Mouse (Mus musculus) neural tube, embryonic 13.5 days (tissue): ENCODE results near the gene Usp39. TPM values are rescaled to one million over a fixed set of nuclear protein-coding genes. Genes with fewer than 3 reads are reported as not detected.
A peak's percentile ranks its signal among the peaks of the same experiment; 100 is the strongest.

Source experiments
- ATAC-seq: fragments of 200-750 bp; cut with Nextera tagmentation; 2 replicates; pipeline ENCODE4 v1.8.0; 2017; ENCODE audit warnings: low read depth, mild to moderate bottlenecking, moderate TSS enrichment, moderate library complexity
- H3K27ac ChIP-seq: fragments of 300-500 bp; sonication (generic); replicated peaks from 2 replicates; pipeline ENCODE4 v1.5.1; 2015; ENCODE audit warnings: moderate library complexity, mild to moderate bottlenecking, inconsistent platforms
- H3K27me3 ChIP-seq: fragments of 300-500 bp; sonication (generic); 2 replicates; pipeline ENCODE4 v1.6.1; 2015; ENCODE audit warnings: mild to moderate bottlenecking, inconsistent platforms
- H3K36me3 ChIP-seq: fragments of 300-500 bp; sonication (generic); 2 replicates; pipeline ENCODE4 v1.6.1; 2015; ENCODE audit warnings: mild to moderate bottlenecking, inconsistent platforms
- H3K4me1 ChIP-seq: fragments of 300-500 bp; sonication (generic); replicated peaks from 2 replicates; pipeline ENCODE4 v1.6.1; 2015; ENCODE audit warnings: inconsistent platforms
- H3K4me2 ChIP-seq: fragments of 300-500 bp; sonication (generic); 2 replicates; pipeline ENCODE4 v1.6.1; 2015; ENCODE audit warnings: inconsistent platforms, mild to moderate bottlenecking, moderate library complexity
- H3K4me3 ChIP-seq: fragments of 300-500 bp; sonication (generic); 2 replicates; pipeline ENCODE4 v1.5.1; 2015; ENCODE audit warnings: mild to moderate bottlenecking, inconsistent platforms
- H3K9ac ChIP-seq: fragments of 300-500 bp; sonication (generic); 2 replicates; pipeline ENCODE4 v1.6.1; 2015; ENCODE audit warnings: moderate library complexity, mild to moderate bottlenecking, inconsistent platforms
- H3K9me3 ChIP-seq: fragments of 300-500 bp; sonication (generic); 2 replicates; pipeline ENCODE4 v1.6.1; 2016; ENCODE audit warnings: inconsistent platforms
- WGBS: fragments of 180-500 bp; shearing (Covaris S2); methylation state at CpG from one replicate; pipeline ENCODE4 v1.1.7; 2015; 5-methylcytosine and 5-hydroxymethylcytosine counted together
- polyA plus RNA-seq: library from polyadenylated mRNA; unstranded; fragments of >200 nt; fragmentation: Nextera tagmentation; extraction: Ambion mirVana; gene quantifications from 2 replicates; pipeline ENCODE4 v1.2.1, GENCODE M21; 2015

Usp39 gene
- polyA plus RNA-seq, 1 experiment from 2014 or later, result 47.2 TPM

GRCm38 (mm10) chr6:72383142-72383820 is 38.3 kb upstream of the Usp39 start:
- H3K4me1 ChIP-seq, result peaks cover 9% of the 10 kb centered on the region
- no peak overlapping the region for H3K4me2 ChIP-seq
- no peaks in the 10 kb centered on the region for H3K36me3 ChIP-seq
- H3K27me3 ChIP-seq, result peaks cover 37% of the 10 kb centered on the region
- no peak overlapping the region for H3K4me3 ChIP-seq
- no peak overlapping the region for H3K9ac ChIP-seq
- no peaks in the 10 kb centered on the region for H3K9me3 ChIP-seq
- WGBS, result 81% methylated on average over 6 of the region's 6 CpGs
- no peak overlapping the region for H3K27ac ChIP-seq
- no peak for ATAC-seq

- no peak overlapping the region for H3K27ac ChIP-seq
- H3K9me3 ChIP-seq, result no peaks in the 10 kb centered on the region
- peaks cover 9% of the 10 kb centered on the region for H3K4me1 ChIP-seq
- no peak overlapping the region for H3K9ac ChIP-seq
- H3K36me3 ChIP-seq, result no peaks in the 10 kb centered on the region
- no peak overlapping the region for H3K4me3 ChIP-seq
- H3K4me2 ChIP-seq, result no peak overlapping the region
- no peak for ATAC-seq
- H3K27me3 ChIP-seq, result peaks cover 37% of the 10 kb centered on the region
- WGBS, result 83% methylated on average over 6 of the region's 6 CpGs
These were observed 37.5 kb upstream of the Usp39 start for GRCm38 (mm10) chr6:72382494-72382893.

GRCm38 (mm10) chr6:72380131-72380770 is 35.3 kb upstream of the Usp39 start, which contains the start of gene Vamp5:
Gene Vamp5, minus strand, starts transcription at chr6:72380468.
- Histone ChIP-seq H3K9me3 (no peaks in the 10 kb centered on the region), H3K27me3 (peaks cover 37% of the 10 kb centered on the region), H3K4me3 (peak within 1 kb of the TSS; percentile 43), H3K9ac (peak within 1 kb of the TSS; percentile 66), H3K4me1 (peaks cover 9% of the 10 kb centered on the region), H3K27ac (peak within 1 kb of the TSS; percentile 49; the same call in 1 of the 2 replicates), H3K36me3 (no peaks in the 10 kb centered on the region), H3K4me2 (peak within 1 kb of the TSS; percentile 61)
- 2% methylated on average over 48 of the region's 49 CpGs for WGBS
- peak; percentile 59; the same call in 1 of the 2 replicates for ATAC-seq

- Histone ChIP-seq H3K9ac (peak overlapping the region; percentile 66; the same call in 1 of the 2 replicates), H3K9me3 (no peaks in the 10 kb centered on the region), H3K27me3 (peaks cover 37% of the 10 kb centered on the region), H3K27ac (peak overlapping the region; percentile 49; the same call in 1 of the 2 replicates), H3K36me3 (no peaks in the 10 kb centered on the region), H3K4me1 (peaks cover 9% of the 10 kb centered on the region), H3K4me3 (peak overlapping the region; percentile 43), H3K4me2 (peak overlapping the region; percentile 61)
- WGBS, result 53% methylated on average over 7 of the region's 7 CpGs
- ATAC-seq, result no peak
These were observed 34.6 kb upstream of the Usp39 start for GRCm38 (mm10) chr6:72379377-72380130.

- no peak overlapping the region for H3K9ac ChIP-seq
- WGBS, result 87% methylated on average over 8 of the region's 8 CpGs
- no peak overlapping the region for H3K4me3 ChIP-seq
- H3K36me3 ChIP-seq, result no peaks in the 10 kb centered on the region
- H3K27me3 ChIP-seq, result peaks cover 37% of the 10 kb centered on the region
- H3K27ac ChIP-seq, result no peak overlapping the region
- H3K9me3 ChIP-seq, result no peaks in the 10 kb centered on the region
- ATAC-seq, result no peak
- peaks cover 9% of the 10 kb centered on the region for H3K4me1 ChIP-seq
- H3K4me2 ChIP-seq, result peak overlapping the region; percentile 61
These were observed 33.7 kb upstream of the Usp39 start for GRCm38 (mm10) chr6:72378510-72379234.

GRCm38 (mm10) chr6:72374820-72375563 is 30.0 kb upstream of the Usp39 start:
- H3K4me1 ChIP-seq, result peaks cover 12% of the 10 kb centered on the region
- no peaks in the 10 kb centered on the region for H3K9me3 ChIP-seq
- no peak overlapping the region for H3K9ac ChIP-seq
- H3K4me2 ChIP-seq, result no peak overlapping the region
- no peak overlapping the region for H3K27ac ChIP-seq
- no peak for ATAC-seq
- 81% methylated on average over 15 of the region's 15 CpGs for WGBS
- no peaks in the 10 kb centered on the region for H3K36me3 ChIP-seq
- no peak overlapping the region for H3K4me3 ChIP-seq
- peaks cover 16% of the 10 kb centered on the region for H3K27me3 ChIP-seq

GRCm38 (mm10) chr6:72374206-72374605 is 29.2 kb upstream of the Usp39 start:
- Histone ChIP-seq H3K27ac (no peak overlapping the region), H3K27me3 (peaks cover 8% of the 10 kb centered on the region), H3K36me3 (no peaks in the 10 kb centered on the region), H3K4me3 (no peak overlapping the region), H3K4me2 (no peak overlapping the region), H3K9ac (no peak overlapping the region), H3K4me1 (peaks cover 9% of the 10 kb centered on the region; the same call in 1 of the 2 replicates), H3K9me3 (no peaks in the 10 kb centered on the region)
- ATAC-seq, result no peak
- WGBS, result 74% methylated on average over 7 of the region's 7 CpGs

GRCm38 (mm10) chr6:72373184-72373583 is 28.2 kb upstream of the Usp39 start:
- Histone ChIP-seq H3K4me2 (no peak overlapping the region), H3K4me1 (peaks cover 9% of the 10 kb centered on the region; the same call in 1 of the 2 replicates), H3K4me3 (no peak overlapping the region), H3K36me3 (no peaks in the 10 kb centered on the region), H3K27ac (no peak overlapping the region), H3K9ac (no peak overlapping the region), H3K27me3 (no peaks in the 10 kb centered on the region), H3K9me3 (no peaks in the 10 kb centered on the region)
- 85% methylated on average over 4 of the region's 4 CpGs for WGBS
- no peak for ATAC-seq

GRCm38 (mm10) chr6:72371571-72371970 is 26.6 kb upstream of the Usp39 start:
- Histone ChIP-seq H3K9ac (no peak overlapping the region), H3K4me3 (no peak overlapping the region), H3K4me2 (no peak overlapping the region), H3K36me3 (no peaks in the 10 kb centered on the region), H3K27ac (0 out of 2 replicates have a peak overlapping the region, but pooled peaks have one; percentile 7), H3K27me3 (no peaks in the 10 kb centered on the region), H3K4me1 (peaks cover 9% of the 10 kb centered on the region; the same call in 1 of the 2 replicates), H3K9me3 (no peaks in the 10 kb centered on the region)
- no peak for ATAC-seq
- 40% methylated on average over 1 of the region's 1 CpGs for WGBS

- H3K4me1 ChIP-seq, result peaks cover 9% of the 10 kb centered on the region; the same call in 1 of the 2 replicates
- WGBS, result 51% methylated on average over 5 of the region's 5 CpGs
- no peak overlapping the region for H3K4me3 ChIP-seq
- H3K4me2 ChIP-seq, result no peak overlapping the region
- H3K9ac ChIP-seq, result no peak overlapping the region
- H3K36me3 ChIP-seq, result no peaks in the 10 kb centered on the region
- no peak for ATAC-seq
- no peaks in the 10 kb centered on the region for H3K27me3 ChIP-seq
- H3K9me3 ChIP-seq, result no peaks in the 10 kb centered on the region
- H3K27ac ChIP-seq, result 0 out of 2 replicates have a peak overlapping the region, but pooled peaks have one; percentile 7
These were observed 26.2 kb upstream of the Usp39 start for GRCm38 (mm10) chr6:72371147-72371546.

GRCm38 (mm10) chr6:72370091-72370490 is 25.1 kb upstream of the Usp39 start:
- no peak overlapping the region for H3K27ac ChIP-seq
- H3K4me1 ChIP-seq, result peaks cover 9% of the 10 kb centered on the region; the same call in 1 of the 2 replicates
- H3K9ac ChIP-seq, result no peak overlapping the region
- no peak overlapping the region for H3K4me3 ChIP-seq
- no peaks in the 10 kb centered on the region for H3K9me3 ChIP-seq
- no peaks in the 10 kb centered on the region for H3K36me3 ChIP-seq
- no peaks in the 10 kb centered on the region for H3K27me3 ChIP-seq
- no peak for ATAC-seq
- H3K4me2 ChIP-seq, result no peak overlapping the region
- WGBS, result 81% methylated on average over 12 of the region's 12 CpGs
